Mouse (Mus musculus) gastrocnemius, postnatal 10 days (tissue): ENCODE results near the gene Musk. TPM values are rescaled to one million over a fixed set of nuclear protein-coding genes. Genes with fewer than 3 reads are reported as not detected.
A peak's percentile ranks its signal among the peaks of the same experiment; 100 is the strongest.

Experiments
- DNase-seq: peaks from one replicate; pipeline ENCODE4 v3.0.0; 2021; ENCODE audit warnings: mixed read lengths
- total RNA-seq, 2 experiments: library from RNA; stranded (reverse); gene quantifications; 2 replicates each; pipeline ENCODE4 v1.2.3; 2021

Gene Musk
- total RNA-seq, 2 experiments from 2014 or later = 28.5 to 31.2 TPM

DNA sequence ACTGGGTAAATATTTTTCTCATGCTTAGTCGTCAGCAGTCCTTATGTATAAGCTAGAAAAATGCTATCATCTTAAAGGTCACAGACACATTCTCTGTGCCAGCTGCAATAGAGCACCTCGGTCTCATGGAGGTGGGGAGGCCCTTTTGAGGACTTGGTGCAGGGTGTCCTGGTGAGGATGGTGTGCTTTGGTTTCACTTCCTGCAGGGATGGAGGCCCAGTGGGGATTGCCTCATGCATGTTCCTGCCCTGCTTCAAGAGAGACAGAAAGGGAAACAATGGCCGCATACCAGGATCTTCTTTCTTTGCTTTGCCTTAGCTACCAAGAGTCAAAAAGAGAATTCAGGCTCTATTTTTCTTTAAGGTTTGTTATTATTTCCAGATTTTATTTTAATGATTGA lies 31.8 kb downstream of the Musk start:
- no peak for DNase-seq

GRCm38 (mm10) chr4:58320293-58320692 lies 34.5 kb downstream of the Musk start:
- no peak for DNase-seq

DNA sequence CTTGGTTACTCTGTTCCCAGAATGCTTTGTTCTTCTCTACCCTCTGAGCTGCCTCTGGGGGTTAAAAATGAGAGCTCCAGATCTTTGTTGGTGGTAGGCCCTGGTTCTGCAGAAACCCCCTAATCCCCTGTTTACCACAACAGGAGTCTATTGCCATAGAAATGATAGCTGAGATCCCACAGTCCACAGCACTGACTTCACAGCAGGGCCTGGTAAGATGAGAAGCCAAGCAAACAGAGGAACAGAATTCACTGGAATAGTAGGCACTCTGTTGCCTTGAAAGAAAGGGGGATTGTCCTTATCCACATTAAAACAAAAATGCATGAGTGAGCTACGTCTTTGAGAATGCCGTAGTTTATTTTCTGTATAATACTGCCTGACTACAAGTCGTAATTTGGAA lies 41.0 kb downstream of the Musk start:
- DNase-seq = no peak

GRCm38 (mm10) chr4:58328231-58328630 lies 42.5 kb downstream of the Musk start:
- no peak for DNase-seq

GRCm38 (mm10) chr4:58330016-58330415 lies 44.3 kb downstream of the Musk start:
- DNase-seq = no peak

GRCm38 (mm10) chr4:58330864-58331638 lies 45.3 kb downstream of the Musk start:
- DNase-seq = no peak

DNA sequence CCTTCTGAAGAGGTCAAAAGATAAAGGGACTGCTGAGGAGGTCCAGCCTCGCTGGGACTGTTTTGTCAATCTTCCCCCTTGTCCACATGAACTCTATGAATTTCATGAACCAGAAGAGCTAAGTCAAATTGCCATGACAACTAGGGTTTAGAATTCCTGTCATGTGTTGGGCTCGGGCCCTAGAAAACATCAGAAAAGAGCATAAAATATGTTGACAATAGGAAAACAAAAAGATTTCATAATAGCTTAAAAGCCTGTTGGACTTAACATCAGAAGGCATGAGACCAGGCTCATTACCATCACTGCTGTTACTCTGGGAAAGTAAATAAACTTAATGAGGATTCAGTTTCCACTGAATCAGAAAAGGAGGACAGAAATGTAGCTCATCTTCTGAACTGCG lies 46.6 kb downstream of the Musk start:
- no peak for DNase-seq

DNA sequence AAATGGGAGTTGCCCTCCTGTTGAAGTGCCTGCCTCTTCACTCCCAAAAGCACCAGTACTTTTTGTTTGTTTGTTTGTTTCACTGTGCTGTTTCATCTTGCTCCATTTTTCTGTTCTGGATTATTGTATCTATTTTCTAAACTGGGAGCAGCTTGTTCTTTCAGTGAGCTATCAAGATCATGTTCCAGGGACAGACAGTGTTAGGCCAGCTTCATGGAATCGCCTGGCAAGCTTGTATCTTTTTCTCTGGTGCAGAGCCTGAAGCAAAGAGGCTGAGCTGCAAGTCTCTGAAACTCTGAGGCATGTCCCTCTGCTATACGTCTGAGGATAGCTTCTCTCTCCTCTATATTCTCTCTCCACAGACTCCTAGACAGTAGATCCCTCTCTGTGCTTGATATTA lies 50.5 kb downstream of the Musk start:
- no peak for DNase-seq

DNA sequence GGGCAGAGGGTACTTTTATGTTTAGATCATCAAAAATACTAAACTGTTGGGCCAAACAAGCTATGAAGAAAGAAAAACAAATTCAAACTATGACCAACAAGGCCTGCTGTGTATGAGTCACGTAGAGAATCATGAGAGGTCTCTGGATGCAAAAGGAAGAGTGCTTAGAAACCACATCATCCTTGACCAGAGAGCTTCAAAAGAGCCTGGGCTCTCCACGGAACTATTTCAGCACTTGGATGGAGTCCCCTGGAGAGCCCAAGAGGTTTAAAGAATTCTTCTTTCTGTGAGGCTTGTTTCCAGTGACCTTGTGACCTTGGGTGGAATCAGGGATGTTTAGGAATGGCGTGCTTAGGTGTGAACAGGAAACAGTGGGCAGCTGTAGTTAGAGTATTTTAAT lies 53.5 kb downstream of the Musk start:
- DNase-seq = no peak

GRCm38 (mm10) chr4:58350206-58350605 lies 64.4 kb downstream of the Musk start:
- no peak for DNase-seq

DNA sequence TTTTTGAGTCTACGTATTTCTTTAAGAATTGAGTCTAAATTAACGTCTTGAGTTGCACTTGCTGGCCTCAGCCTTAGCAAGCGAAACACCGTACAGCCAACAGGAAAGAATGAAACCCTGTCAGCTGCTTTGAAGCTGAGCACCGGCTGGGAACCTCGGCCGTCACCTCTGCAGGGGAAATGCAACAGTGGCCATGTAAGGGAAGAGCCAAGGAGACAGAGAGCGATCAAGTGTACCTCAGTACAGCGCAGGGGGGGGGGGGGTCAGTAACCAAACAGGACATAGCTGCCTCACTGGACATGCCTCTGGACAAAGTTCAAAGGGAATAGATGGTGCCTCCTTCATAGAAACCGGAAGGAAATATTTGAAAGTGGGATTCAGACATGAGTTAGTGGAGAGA lies 65.4 kb downstream of the Musk start:
- no peak for DNase-seq

- DNase-seq = no peak
Measured at GRCm38 (mm10) chr4:58351590-58351989, 65.8 kb downstream of the Musk start.

DNA sequence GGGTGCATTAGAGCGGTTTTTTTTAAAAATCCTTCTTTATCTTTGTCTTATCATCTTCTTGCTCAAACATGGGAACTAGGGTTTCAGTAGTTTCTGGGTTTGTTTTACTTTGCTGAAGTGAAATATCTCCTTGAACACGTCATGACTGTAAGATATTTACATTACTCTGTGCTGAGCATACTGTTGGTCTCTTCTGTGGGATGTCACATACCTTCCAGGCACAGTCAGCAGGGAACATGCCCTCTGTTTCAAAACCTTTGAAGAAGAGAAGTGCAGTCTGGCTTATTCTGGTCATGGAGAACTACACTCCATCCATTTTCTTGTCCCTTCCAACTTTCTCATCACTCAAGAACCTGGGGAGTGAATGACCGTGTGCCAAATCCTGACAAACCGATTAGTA lies 73.2 kb downstream of the Musk start:
- DNase-seq = no peak

DNA sequence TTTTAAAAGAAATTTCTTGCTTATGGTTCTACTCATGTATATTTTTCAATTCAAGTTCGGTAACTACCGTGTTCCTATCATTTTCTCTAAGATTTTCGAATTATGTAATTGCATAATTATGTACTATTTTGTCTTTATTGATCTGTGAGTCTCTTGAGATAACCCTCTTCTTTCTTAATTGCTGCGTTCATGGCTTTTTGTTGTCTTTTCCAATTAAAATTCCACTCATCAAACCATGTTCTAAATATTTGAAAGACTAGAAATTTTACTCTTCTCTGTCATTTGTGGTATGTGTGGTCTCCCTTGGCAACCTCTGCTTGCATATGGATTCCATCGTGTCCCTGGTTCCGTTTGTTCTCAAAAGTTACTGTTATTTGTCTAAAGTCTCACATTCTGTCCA lies 79.6 kb downstream of the Musk start:
- no peak for DNase-seq

DNA sequence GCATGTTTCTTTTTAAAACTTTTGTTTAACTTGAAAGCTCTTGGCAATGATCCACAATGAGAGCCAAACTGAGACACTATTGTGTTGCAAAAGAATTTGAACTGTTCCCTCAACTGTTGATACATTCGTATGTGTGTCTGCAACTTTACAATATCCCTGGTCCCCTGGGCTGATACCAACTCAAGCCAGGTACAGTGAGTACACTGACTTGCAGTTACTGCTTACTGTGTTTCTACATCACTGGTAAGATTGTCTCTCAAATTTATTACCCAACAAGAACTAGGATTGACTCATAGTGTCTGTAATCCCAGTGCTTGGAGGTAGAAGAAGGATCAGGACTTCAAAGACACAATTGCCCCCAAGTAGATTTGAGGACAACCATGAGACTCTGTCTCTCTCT lies 85.3 kb downstream of the Musk start:
- DNase-seq = no peak

GRCm38 (mm10) chr4:58373599-58373998 lies 87.8 kb downstream of the Musk start:
- DNase-seq = no peak

DNA sequence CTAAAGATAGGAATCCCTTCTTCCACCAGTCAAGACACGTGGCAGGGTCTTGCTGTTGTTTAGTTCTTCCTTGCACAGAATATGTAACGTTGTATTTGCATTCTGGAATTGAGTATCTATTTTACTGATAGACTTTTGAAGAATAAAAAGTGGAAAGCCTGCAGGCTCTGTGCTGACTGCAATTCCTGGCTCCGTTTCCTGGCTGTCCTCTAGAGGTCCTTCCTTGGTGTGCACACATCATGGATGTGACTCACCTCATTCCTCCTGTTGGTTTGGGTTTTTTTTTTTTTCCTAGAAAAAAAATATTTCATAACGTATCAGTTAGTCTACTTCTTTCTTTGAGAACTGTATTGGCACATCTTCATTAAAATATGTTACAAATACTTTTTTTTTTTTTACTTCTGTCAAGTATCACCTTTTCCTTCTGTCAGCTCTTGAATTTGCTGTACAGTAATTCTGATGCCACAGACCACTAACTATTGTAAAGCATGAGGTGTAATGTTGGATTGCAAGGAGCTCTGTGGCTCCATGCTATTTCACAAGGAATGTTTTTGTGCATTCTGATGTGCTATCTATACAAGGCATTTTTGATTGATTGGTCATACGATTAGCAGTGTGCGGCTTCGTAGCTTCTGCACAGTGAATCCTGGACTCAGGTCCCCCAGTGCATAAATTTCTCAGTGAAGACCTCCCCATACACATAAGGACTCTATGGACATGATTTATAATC lies 88.5 kb downstream of the Musk start:
- peak; percentile 59 for DNase-seq

DNA sequence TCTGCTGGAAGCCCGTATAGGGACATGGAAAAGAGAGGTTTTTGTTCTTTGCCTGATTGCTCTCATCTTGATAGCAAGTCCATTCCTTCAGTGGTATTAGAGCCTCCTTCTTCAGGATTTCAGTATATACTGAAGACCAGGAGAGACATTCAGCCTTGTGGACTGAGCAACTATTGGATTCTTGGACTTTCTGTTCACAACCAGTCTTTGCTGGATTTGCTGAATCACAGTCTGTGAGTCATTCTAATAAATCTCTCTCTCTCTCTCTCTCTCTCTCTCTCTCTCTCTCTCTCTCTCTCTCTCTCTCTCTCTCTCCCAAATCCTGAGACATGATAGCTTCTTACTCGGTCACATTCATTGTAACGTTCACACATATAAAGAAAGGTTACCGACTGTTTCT lies 93.4 kb downstream of the Musk start:
- no peak for DNase-seq

- peak; percentile 56 for DNase-seq
Measured at GRCm38 (mm10) chr4:58400861-58401341, 115.1 kb downstream of the Musk start.

DNA sequence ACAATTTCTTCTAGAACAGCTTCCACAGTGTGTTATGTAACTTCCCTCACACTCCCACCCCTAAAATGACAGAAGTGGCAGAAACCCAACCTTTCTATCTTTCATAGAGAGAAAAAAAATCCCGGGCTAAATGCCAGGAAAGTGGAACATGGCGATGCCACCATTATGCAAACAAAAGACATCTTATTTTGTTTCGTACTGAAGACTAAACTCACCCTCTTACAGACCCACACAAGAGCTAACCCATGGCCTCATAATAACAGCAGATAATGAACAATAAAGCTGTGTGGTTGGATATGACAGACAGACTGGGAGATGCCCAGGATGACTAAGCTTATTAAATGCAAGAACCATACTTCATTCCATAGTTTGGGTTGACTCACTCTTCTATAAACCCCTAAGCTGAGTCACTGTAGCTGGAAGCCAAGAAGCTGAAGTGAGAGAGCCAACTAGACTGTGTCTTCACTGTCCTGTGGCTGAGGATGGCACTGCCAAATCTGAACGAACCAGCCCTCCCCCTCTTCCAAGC lies 116.3 kb downstream of the Musk start:
- no peak for DNase-seq

- DNase-seq = peak; percentile 27
Measured at GRCm38 (mm10) chr4:58413188-58414185, 127.7 kb downstream of the Musk start.

DNA sequence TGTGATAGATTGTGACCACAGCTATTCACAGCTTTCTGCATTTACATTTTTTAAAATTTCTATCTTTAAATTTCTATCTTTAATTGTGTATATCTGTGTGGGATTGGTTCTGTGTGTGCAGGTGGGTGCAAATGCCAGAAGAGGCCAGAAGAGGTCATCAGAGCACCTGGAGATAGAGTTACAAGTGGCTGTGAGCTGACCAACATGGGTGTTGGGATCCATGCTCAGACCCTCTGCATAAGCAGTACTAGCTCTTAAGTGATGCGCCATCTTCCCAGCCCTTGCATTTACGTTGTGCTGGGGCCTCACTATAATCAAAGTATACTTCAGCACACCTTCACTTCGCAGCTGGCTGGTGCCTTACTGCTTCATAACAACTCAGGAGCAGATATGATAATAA lies 129.8 kb downstream of the Musk start:
- no peak for DNase-seq
